Mouse (Mus musculus) heart, postnatal 36 days (tissue): ENCODE results near the gene Ankrd42. TPM values are rescaled to one million over a fixed set of nuclear protein-coding genes. Genes with fewer than 3 reads are reported as not detected.

Experiments
- DNase-seq, 2 experiments: peaks; one replicate each; pipeline ENCODE4 v3.0.0; 2021 to 2022
- intact Hi-C: fragments of 180-260 bp; cut with DNase I; formaldehyde crosslinking; loops from one replicate; pipeline ENCODE4 v1.15.1; 2025
- total RNA-seq, 2 experiments: library from RNA; stranded (reverse); gene quantifications; 2 replicates each; pipeline ENCODE4 v1.2.3; 2021

Gene Ankrd42
- total RNA-seq: 1 to 10 TPM in 1 of 2 experiments, under 1 TPM in 1; 0.89 to 1.2 TPM

- intact Hi-C loops: loop anchor here (2.0 to 10.0 kb wide), 5 partner anchors 32 to 328 kb away; partner anchors contain the start of genes Ccdc90b, Pcf11 and Rab30
- DNase-seq: peak; percentile 91 to 93
Measured at GRCm38 (mm10) chr7:92637021-92637625, at the start of gene Ankrd42. Gene Ankrd42, minus strand, starts transcription at chr7:92637142.

DNA sequence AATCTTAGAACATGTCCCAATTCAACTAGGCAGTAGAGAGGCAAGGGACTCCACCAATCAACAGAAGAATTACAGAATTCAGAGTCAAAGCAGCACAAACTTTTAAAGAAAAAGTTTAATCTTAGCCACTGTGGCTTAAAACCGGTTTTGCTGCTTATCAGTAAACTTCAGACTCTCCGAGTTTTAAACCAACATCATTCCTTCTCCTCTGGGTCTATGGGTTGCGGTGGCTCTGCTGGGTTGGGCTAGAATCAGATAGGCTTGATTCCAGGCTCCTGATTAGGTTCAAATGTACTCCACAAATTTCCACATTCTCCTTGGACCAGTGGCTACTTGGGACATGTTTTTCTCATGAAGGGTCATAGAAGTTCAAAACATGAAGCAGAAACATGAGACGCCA, 40.4 kb upstream of the Ankrd42 start:
- DNase-seq: no peak
- intact Hi-C loops: no loop called here

DNA sequence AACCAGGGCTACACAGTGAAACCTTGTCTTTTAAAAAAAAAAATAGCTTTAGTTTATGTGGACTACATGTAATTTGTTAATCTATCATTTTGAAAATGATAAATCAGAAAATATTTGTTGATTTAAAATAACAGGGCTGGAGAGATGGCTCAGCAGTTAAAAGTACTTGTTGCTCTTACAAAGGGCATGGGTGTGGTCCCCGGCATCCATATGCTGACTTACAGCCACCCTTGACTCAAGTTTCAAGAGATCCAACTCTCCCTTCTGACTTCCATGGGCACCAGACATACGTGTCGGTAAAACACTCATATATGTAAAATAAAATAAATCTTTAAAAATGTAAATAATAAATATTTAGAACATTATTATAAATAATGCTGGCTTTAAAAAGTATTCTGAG, 38.2 kb upstream of the Ankrd42 start:
- intact Hi-C loops: no loop called here
- no peak for DNase-seq

DNA sequence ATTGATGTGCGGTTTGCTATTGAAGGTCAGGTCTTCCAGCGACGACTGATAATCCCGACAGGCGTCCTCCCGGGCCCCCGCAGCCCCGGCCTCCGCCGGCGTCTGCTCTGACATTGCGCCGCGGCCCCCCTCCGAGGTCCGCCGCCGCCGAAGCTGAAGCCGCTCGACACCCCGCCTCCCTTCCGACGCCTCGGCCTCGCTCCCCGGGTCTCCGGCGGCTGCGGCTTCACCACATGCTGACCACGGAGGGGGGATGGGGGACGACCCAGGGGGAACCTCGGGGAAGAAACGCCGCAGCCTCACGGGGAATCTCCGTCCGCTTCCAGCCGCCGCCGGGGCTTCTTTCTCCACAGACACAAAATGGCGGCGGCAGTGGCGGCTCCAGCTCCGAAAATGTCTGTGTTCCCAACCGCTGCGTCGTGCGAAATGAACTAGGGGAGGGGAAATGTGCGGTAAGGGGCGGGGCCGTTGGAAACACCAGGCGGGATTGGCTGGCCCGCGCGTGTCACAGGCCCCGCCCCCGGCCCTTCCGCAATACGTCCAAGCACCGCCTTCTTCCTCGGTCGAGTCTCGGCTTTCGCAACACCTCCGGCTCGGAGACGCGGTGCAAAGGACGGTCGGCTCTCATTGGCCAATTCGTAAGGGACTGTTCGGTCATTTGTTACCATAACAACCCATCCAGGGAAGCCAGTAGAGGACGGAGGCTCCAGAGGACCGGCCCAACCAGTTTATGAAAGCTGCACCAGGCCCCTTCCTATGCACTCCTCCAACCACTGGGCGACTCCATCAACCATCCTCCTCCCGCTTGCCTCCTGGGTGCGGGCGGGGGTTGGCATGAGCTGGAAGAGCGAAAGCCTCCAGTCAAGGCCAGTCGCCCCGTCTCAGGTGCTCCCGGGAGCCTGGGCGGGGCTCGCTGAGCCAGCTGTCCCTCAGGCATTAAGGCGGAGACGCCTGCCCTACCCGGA, 32.8 kb upstream of the Ankrd42 start, which contains the start of gene Pcf11:
Gene Pcf11, minus strand, starts transcription at position 428 of the 965 bp plus-strand sequence.
- intact Hi-C loops: loop anchor here (2.0 to 5.0 kb wide), 3 partner anchors 33 to 413 kb away; partner anchors contain the start of genes Ankrd42 and Rab30
- DNase-seq: peak; percentile 96

DNA sequence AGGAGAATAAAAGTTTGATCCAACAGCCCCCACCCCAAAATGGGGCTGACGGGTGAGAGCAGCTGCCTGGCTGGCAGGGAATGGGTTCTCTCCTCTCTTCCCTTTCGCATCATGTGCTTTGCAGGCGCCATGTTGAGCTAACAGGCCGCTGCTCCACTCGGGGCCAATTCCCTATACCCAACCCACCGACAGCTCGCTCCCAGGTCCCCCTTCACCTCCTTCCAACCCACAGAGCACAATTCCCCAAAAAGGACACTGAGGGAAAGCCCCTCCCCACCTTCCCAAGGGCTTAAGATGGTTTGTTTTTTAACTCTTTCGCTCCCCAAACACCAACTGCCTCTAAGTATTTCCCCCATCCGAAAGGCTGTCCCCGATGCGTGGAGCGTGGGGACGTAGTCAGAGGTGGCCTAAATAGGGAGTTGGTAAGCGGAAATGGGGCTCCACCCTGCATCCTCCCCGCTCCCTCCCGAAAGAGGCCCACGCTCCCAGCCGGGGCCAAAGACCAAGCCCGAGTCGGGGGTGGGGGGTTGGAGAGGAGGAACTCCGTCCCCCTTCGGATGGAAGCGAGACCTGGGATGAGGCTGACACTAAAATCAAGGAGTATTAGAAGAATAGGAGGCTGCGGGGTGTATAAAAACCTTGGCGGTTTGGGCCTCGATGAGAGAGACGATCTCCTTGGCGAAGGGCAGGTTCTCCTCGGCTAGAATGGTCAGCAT, 32.0 kb upstream of the Ankrd42 start:
- peak; percentile 63 to 73 for DNase-seq
- intact Hi-C loops: loop anchor here (2.0 to 5.0 kb wide), 3 partner anchors 32 to 413 kb away; partner anchors contain the start of genes Ankrd42 and Rab30

DNA sequence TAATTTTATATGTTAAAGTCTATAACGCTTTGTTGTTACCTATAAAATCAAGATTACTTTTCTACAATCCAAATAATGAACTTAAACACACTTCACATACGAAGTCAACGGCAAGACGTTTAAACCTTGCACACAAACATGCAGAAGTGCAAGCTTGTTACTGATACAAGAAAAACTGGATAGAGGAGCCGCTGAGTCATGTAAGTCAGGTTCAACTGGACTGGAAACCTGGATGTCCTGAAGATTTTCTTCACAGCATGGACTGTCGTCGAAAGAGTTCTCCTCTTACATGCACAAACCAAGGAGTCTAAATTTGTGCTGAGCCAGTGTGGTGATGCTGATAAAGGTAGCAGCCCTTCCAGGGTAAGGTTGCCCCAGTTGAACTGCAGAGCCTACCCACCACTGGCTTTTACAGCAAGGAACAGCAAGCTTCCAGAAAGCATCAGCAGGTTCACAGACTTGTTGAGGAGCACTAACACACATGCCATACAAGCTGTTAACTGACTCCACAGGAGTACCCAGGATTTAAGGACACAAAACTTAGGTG, 29.4 kb upstream of the Ankrd42 start:
- DNase-seq: no peak
- intact Hi-C loops: loop anchor here (5.0 kb wide), 1 partner anchor 416 kb away; no protein-coding TSS in a partner anchor

GRCm38 (mm10) chr7:92658050-92658449, 21.1 kb upstream of the Ankrd42 start:
- no peak for DNase-seq
- intact Hi-C loops: loop anchor here (2.0 kb wide), 1 partner anchor 13 kb away; no protein-coding TSS in a partner anchor

GRCm38 (mm10) chr7:92656386-92656785, 19.4 kb upstream of the Ankrd42 start:
- DNase-seq: no peak
- intact Hi-C loops: no loop called here

GRCm38 (mm10) chr7:92653329-92653728, 16.4 kb upstream of the Ankrd42 start:
- intact Hi-C loops: no loop called here
- DNase-seq: no peak

DNA sequence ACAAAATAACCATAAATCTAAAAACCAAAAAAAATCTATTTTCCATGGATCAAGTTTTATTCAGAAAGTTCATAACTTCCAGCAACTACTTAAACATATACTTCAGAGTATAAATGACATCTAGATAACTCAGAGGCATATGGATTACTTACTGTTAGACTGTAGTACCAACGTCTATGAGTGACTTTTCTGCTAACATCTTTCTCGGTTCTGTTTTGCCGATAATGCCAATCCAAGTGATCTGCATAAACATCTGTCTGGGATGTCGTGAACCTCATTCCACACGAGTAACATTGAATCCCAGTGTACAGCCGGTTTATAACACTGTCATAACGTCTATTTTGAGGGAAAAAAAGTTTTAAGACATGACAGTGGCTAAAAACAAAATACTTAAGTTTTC, 10.8 kb upstream of the Ankrd42 start:
- DNase-seq: no peak
- intact Hi-C loops: no loop called here

GRCm38 (mm10) chr7:92642358-92642757, 5.4 kb upstream of the Ankrd42 start:
- no peak for DNase-seq
- intact Hi-C loops: no loop called here

- no peak for DNase-seq
- intact Hi-C loops: loop anchor here (5.0 to 10.0 kb wide), 2 partner anchors 104 to 327 kb away; partner anchors contain the start of gene Rab30
Measured at GRCm38 (mm10) chr7:92638050-92638449, 1.1 kb upstream of the Ankrd42 start.

- intact Hi-C loops: loop anchor here (2.0 to 10.0 kb wide), 5 partner anchors 32 to 328 kb away; partner anchors contain the start of genes Ccdc90b, Pcf11 and Rab30
- DNase-seq: no peak
Measured at GRCm38 (mm10) chr7:92636295-92637011, 489 bp downstream of the Ankrd42 start.

DNA sequence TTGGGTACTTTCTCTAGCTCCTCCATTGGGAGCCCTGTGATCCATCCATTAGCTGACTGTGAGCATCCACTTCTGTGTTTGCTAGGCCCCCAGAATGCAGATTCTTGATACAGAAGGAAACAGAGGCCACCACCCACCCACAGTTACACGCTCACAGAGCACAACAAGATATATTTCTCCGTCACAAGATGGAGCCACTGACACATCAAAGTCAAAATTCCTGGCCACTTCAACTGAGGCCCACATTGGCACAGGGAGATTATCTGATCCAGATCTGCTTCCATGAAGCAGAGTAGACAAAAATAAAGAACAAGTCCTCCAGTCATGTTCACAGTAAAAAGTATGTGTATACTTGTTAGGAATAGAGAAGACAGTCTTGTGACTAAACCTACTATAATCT, 6.8 kb downstream of the Ankrd42 start:
- DNase-seq: peak in 1 of 2 experiments; percentile 13
- intact Hi-C loops: loop anchor here (2.0 to 10.0 kb wide), 2 partner anchors 237 to 335 kb away; no protein-coding TSS in a partner anchor

GRCm38 (mm10) chr7:92624488-92624887, 12.5 kb downstream of the Ankrd42 start:
- DNase-seq: no peak
- intact Hi-C loops: loop anchor here (10.0 kb wide), 1 partner anchor 470 kb away; no protein-coding TSS in a partner anchor

DNA sequence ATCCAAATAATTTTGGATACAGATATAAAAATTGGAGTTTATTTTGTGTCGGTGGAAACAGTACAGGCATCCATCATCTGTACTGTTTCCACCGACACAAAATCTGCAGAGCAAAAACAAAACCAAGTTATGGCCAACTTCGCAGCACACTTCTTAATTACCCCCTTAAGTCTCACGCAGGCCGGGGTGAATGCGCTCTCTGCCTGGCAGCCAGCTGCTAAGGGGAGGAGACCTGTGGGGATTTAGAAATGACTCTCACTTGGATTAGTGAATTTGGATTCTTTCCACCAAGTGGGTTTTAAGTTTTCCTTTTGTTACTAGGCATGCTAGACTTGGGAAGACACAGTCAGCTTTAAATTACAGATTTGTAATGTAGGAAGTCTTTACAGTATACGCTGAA, 26.1 kb downstream of the Ankrd42 start:
- no peak for DNase-seq
- intact Hi-C loops: no loop called here

DNA sequence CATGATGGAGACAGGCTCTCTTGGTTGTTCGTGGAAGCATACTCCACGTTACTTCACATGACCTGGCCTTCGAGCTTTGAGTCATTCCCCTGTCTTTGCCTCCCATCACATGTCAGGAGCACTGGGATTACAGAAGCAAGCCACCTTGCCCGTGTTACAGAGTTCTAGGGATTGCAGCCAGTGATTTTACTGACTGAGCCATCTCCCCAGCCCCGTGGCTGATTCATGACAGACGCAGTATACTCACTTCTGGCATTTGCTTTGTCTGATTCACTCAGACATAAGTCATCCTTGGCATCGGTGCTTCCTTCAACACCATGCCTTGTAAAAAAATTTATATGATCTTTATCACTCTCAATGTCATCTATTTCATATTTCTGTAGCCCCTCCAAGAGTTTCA, 32.0 kb downstream of the Ankrd42 start:
- DNase-seq: no peak
- intact Hi-C loops: no loop called here

- intact Hi-C loops: no loop called here
- no peak for DNase-seq
Measured at GRCm38 (mm10) chr7:92590842-92591241, 46.1 kb downstream of the Ankrd42 start.

DNA sequence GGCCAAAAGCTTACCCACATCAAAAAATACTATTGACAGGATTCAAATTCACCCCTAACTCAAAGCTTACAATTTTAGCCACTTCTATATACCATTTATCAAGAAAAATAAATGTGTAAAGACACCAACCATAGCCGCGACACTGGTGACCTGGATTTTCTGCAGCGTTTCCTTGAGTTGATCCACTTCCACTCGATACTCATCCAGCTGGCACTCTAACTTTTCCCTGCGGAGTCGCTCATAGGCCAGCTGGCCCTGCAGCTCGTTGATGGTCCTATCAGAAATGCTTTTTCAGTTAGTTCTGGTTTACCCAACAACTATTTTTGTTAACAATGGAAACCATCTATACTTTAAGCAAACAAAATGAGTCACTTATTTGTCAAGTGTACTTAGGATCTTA, 47.0 kb downstream of the Ankrd42 start:
- no peak for DNase-seq
- intact Hi-C loops: no loop called here
